Mouse (Mus musculus): ENCODE results near the gene Pex16. TPM values are rescaled to one million over a fixed set of nuclear protein-coding genes. Genes with fewer than 3 reads are reported as not detected.
A peak's percentile ranks its signal among the peaks of the same experiment; 100 is the strongest.

Gene Pex16
- polyA plus RNA-seq, 1 experiment from 2014 or later: 30.1 TPM

- Histone ChIP-seq H3K27ac (peak overlapping the region; percentile 88; the same call in 1 of the 2 replicates), H3K4me3 (no peak overlapping the region), H3K36me3 (peaks cover 87% of the 10 kb centered on the region), H3K4me1 (replicated peaks) (peaks cover 51% of the 10 kb centered on the region), H3K9me3 (no peaks in the 10 kb centered on the region), H3K27me3 (ENCODE audit: insufficient read depth, poor library complexity, severe bottlenecking) (no peaks in the 10 kb centered on the region)
- DNase-seq (ENCODE audit: low spot score): no peak
- WGBS: 83% methylated on average over 10 of the region's 10 CpGs
Measured at GRCm38 (mm10) chr2:92422388-92423135, 48.1 kb downstream of the Pex16 start.

DNA sequence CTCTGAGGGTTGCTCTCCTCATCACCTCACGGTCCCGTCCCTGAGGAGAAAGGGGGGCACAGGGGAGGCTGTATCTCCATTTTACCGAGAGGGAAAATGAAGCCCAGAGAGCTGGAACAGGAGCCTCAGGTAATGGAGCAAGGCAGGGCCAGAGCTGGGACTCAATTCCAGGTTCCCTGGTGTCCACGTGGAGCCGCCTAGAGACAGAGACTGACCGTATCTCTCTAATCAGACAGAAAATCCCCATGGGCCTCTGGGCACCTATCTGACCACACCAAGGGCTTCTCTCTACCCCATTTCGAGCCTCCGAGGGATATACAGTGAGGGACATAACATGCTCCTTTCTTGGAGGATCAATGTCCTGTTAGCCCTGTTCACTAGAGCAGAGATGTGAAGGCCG lies 48.7 kb downstream of the Pex16 start:
- peak overlapping the region; percentile 88 for H3K27ac ChIP-seq
- H3K4me1 ChIP-seq (replicated peaks): peaks cover 57% of the 10 kb centered on the region
- DNase-seq (ENCODE audit: low spot score): no peak
- H3K4me3 ChIP-seq: no peak overlapping the region
- peaks cover 81% of the 10 kb centered on the region for H3K36me3 ChIP-seq
- WGBS: 92% methylated on average over 9 of the region's 9 CpGs
- H3K9me3 ChIP-seq: no peaks in the 10 kb centered on the region
- no peaks in the 10 kb centered on the region for H3K27me3 ChIP-seq (ENCODE audit: insufficient read depth, poor library complexity, severe bottlenecking)

- DNase-seq (ENCODE audit: low spot score): no peak
- Histone ChIP-seq H3K27me3 (ENCODE audit: insufficient read depth, poor library complexity, severe bottlenecking) (no peaks in the 10 kb centered on the region), H3K4me1 (replicated peaks) (peaks cover 64% of the 10 kb centered on the region), H3K27ac (peak overlapping the region; percentile 88), H3K4me3 (0 out of 2 replicates have a peak overlapping the region, but pooled peaks have one; percentile 7), H3K36me3 (peaks cover 74% of the 10 kb centered on the region), H3K9me3 (no peaks in the 10 kb centered on the region)
- 75% methylated on average over 9 of the region's 9 CpGs for WGBS
Measured at GRCm38 (mm10) chr2:92423702-92424461, 49.4 kb downstream of the Pex16 start.

DNA sequence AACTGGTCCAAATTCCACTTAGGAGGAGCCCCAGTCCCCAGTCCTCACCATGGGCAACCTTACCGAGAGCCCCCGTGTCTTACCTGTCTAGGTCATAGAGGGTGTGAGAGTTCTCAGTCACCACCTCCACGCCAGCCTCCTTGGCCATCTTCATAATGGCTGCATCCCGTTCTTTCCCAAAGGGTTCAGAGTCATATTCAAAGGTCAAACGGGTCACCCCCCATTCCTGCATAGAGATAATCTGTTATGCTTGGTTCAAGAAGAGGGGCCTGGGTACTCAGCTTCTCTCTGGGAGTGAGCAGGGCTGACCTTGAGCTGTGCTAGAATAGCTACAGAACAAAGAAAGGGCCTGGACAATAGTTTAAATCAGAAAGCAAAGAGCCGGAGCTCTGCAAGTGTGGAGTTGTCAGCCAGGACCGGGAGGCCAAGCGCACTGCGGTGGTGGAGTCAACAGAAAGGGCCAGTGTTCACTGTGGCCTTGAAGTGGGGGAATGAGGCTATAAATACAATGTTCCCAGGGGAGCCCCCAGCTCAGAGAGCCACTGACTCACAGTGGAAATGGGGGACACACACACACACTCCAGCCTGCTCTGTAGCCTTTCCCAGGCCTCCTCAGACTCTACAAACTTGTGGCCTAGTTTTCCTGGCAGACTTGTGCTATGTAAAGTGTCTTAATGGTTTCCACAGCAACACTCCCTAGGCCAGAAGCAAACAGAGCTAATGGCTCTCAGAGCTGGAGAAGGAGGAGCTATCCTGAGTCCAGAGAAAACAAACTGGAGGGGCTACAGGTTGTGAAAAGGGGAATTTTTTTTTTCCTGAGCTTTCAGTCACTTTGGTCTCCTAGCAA lies 50.2 kb downstream of the Pex16 start:
- H3K27ac ChIP-seq: peak overlapping the region; percentile 88
- no peaks in the 10 kb centered on the region for H3K27me3 ChIP-seq (ENCODE audit: insufficient read depth, poor library complexity, severe bottlenecking)
- peaks cover 72% of the 10 kb centered on the region for H3K4me1 ChIP-seq (replicated peaks)
- 54% methylated on average over 9 of the region's 9 CpGs for WGBS
- H3K9me3 ChIP-seq: no peaks in the 10 kb centered on the region
- 0 out of 2 replicates have a peak overlapping the region, but pooled peaks have one; percentile 7 for H3K4me3 ChIP-seq
- H3K36me3 ChIP-seq: peaks cover 66% of the 10 kb centered on the region
- peak; percentile 54 for DNase-seq (ENCODE audit: low spot score)

GRCm38 (mm10) chr2:92425366-92425765 lies 50.9 kb downstream of the Pex16 start:
- peak overlapping the region; percentile 88 for H3K27ac ChIP-seq
- 82% methylated on average over 4 of the region's 4 CpGs for WGBS
- H3K4me1 ChIP-seq (replicated peaks): peaks cover 77% of the 10 kb centered on the region
- no peaks in the 10 kb centered on the region for H3K9me3 ChIP-seq
- DNase-seq (ENCODE audit: low spot score): no peak
- H3K36me3 ChIP-seq: peaks cover 59% of the 10 kb centered on the region
- 0 out of 2 replicates have a peak overlapping the region, but pooled peaks have one; percentile 7 for H3K4me3 ChIP-seq
- no peaks in the 10 kb centered on the region for H3K27me3 ChIP-seq (ENCODE audit: insufficient read depth, poor library complexity, severe bottlenecking)

DNA sequence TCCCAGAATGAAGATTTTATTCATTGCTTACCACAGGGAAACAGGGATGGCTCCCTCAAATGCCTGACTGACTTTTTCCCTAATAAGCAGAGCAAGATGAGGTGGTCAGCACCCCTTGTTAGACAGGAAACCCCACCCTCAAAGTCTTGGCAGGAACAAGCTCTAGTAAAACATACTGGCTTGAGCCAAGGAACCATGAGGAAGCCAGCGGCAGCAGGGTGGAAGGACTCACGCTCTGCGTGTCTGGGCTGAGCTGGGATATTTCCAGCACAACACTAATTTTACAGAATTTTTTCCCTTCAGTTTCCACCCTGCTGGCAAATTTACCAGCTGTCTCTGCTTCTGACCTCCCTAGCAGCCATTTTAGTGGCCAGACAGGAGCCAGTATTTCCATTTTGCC lies 52.0 kb downstream of the Pex16 start:
- peaks cover 49% of the 10 kb centered on the region for H3K36me3 ChIP-seq
- no peaks in the 10 kb centered on the region for H3K27me3 ChIP-seq (ENCODE audit: insufficient read depth, poor library complexity, severe bottlenecking)
- H3K4me3 ChIP-seq: no peak overlapping the region
- no peaks in the 10 kb centered on the region for H3K9me3 ChIP-seq
- H3K4me1 ChIP-seq (replicated peaks): peaks cover 87% of the 10 kb centered on the region
- 92% methylated on average over 3 of the region's 3 CpGs for WGBS
- no peak for DNase-seq (ENCODE audit: low spot score)
- H3K27ac ChIP-seq: peak overlapping the region; percentile 88

- peaks cover 34% of the 10 kb centered on the region for H3K36me3 ChIP-seq
- no peaks in the 10 kb centered on the region for H3K27me3 ChIP-seq (ENCODE audit: insufficient read depth, poor library complexity, severe bottlenecking)
- H3K27ac ChIP-seq: no peak overlapping the region
- H3K9me3 ChIP-seq: no peaks in the 10 kb centered on the region
- H3K4me3 ChIP-seq: no peak overlapping the region
- 71% methylated on average over 6 of the region's 6 CpGs for WGBS
- DNase-seq (ENCODE audit: low spot score): no peak
- peaks cover 97% of the 10 kb centered on the region for H3K4me1 ChIP-seq (replicated peaks)
Measured at GRCm38 (mm10) chr2:92427882-92428281, 53.4 kb downstream of the Pex16 start.

DNA sequence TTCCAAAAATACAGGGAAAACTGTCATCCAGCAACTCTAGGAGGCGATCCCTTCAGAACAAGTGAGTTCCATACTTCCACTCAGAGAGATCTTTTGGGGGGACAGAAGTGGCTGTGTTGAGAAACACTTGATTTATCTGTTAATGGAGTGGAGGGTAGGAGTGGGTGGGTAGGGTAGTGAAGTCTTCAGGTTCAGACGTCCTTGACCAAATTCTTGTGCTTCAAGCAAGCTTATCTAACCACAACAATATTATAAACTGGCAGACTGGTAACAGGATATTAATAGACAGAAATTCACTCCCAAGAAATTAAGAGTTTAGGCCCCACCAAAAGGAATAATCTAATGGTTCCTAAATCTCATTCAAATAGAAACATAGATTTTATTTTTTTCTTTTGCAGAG lies 55.6 kb downstream of the Pex16 start:
- Histone ChIP-seq H3K27me3 (ENCODE audit: insufficient read depth, poor library complexity, severe bottlenecking) (0 out of 2 replicates have a peak, but pooled peaks cover 4% of the 10 kb centered on the region), H3K36me3 (peaks cover 13% of the 10 kb centered on the region), H3K27ac (0 out of 2 replicates have a peak overlapping the region, but pooled peaks have one; percentile 53), H3K4me3 (no peak overlapping the region), H3K9me3 (no peaks in the 10 kb centered on the region), H3K4me1 (replicated peaks) (peaks cover 92% of the 10 kb centered on the region)
- 90% methylated on average over 2 of the region's 2 CpGs for WGBS
- no peak for DNase-seq (ENCODE audit: low spot score)

Other genes with a start within 250 kb of the Pex16 start
- gene Large2, start 193 bp downstream of the Pex16 start, polyA plus RNA-seq (2016; fragmentation: Nextera tagmentation; extraction: Ambion mirVana): 7.8 and 12.5 TPM in 2 replicates
- 3.3 and 4.3 TPM in 2 replicates for gene 1700029I15Rik, start 7.9 kb downstream of the Pex16 start, polyA plus RNA-seq (2016; fragmentation: Nextera tagmentation; extraction: Ambion mirVana)
- gene Mapk8ip1, start 26.6 kb downstream of the Pex16 start, polyA plus RNA-seq (2016; fragmentation: Nextera tagmentation; extraction: Ambion mirVana): 55.0 and 75.5 TPM in 2 replicates
- gene Cry2, start 59.4 kb downstream of the Pex16 start, polyA plus RNA-seq (2016; fragmentation: Nextera tagmentation; extraction: Ambion mirVana): 26.0 and 31.7 TPM in 2 replicates
- 13.8 and 14.0 TPM in 2 replicates for gene Slc35c1, start 85.9 kb downstream of the Pex16 start, polyA plus RNA-seq (2016; fragmentation: Nextera tagmentation; extraction: Ambion mirVana)
- 3.9 and 5.0 TPM in 2 replicates for gene Chst1, start 225.0 kb downstream of the Pex16 start, polyA plus RNA-seq (2016; fragmentation: Nextera tagmentation; extraction: Ambion mirVana)

Data from hindbrain, embryonic 10.5 days (tissue).